Mouse (Mus musculus): ENCODE measurements at regions not wholly inside any gene's neighbourhood (a gene's known extent, or its start where the extent isn't known, plus 50 kb on each side); places are given as distances from the start of the nearest gene placed in this dataset.
"Not testable (repeated sequence)": the region's sequence is repeated elsewhere in the genome, so short reads cannot be mapped to it uniquely, and the experiment has no call there.

- no peak for DNase-seq (ENCODE audit: low read depth, low spot score)
Measured at GRCm38 (mm10) chr1:137223052-137223451, 262.8 kb upstream of the Nr5a2 start.

- no peak for DNase-seq (ENCODE audit: low read depth, low spot score)
Measured at GRCm38 (mm10) chr1:137221087-137222057, 261.1 kb upstream of the Nr5a2 start.

DNA sequence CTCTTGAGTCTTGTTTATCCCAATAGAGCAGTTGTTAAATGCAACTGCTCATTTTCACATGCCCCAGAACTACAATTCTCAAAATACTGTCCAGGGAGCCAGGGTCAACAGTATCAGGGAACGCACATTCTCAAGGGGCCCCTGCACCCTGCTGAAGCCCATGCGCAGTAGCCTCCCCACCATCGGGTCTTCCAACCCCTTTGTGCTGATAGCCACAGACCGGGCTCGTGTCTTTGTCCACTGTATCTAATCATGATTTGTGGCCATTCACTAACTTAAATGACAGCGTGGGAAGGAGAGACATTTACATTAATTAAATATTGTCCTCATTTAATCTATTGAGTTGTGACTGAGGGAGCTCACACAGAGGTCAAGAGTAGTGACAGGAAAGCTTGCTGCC, 260.0 kb upstream of the Nr5a2 start:
- no peak for DNase-seq (ENCODE audit: low read depth, low spot score)

DNA sequence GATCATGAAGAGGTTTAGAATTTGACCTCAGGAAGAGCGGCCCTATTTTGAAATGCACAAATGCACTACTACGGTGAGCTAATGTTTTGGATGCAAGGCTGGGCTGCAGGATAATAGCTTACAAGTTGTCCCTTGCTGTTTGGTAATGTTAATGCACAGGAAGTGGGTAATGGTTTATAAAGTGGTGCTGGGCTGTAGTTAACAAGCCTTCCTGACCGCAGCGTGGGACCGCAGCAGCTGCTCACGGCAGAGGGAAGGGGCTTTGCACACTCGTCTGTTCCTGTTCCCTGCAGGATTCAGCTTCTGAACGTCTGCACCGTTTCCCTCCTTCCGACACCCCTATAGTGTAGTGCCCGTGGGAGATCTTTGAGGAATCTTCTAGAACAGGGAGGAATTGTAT, 258.4 kb upstream of the Nr5a2 start:
- no peak for DNase-seq (ENCODE audit: low read depth, low spot score)

- DNase-seq (ENCODE audit: low read depth, low spot score): peak; percentile 3
Measured at GRCm38 (mm10) chr1:137218096-137218495, 257.8 kb upstream of the Nr5a2 start.

DNA sequence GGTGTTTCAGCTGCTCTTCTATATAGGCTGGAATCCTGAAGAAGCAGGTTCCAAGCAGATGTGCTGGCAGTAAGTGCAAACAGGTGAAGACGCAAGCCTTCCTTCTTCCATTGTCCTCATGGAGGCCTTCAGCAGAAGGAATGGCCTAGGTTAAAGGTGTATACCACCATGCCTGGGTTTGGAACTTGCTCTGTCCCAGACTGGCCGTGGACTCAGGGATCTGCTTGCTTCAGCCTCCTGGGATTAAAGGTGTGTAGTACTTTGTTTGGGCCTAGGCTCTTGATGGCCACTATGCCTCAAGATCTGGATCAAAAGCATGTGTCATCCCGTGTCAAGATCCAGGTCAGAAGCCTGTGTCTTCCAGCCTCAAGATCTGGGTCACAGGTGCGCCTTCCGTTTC, 257.0 kb upstream of the Nr5a2 start:
- no peak for DNase-seq (ENCODE audit: low read depth, low spot score)

- not testable (repeated sequence) for DNase-seq (ENCODE audit: low read depth, low spot score)
Measured at GRCm38 (mm10) chr1:137214328-137214727, 254.1 kb upstream of the Nr5a2 start.

GRCm38 (mm10) chr1:137213717-137214116, 253.5 kb upstream of the Nr5a2 start:
- DNase-seq (ENCODE audit: low read depth, low spot score): no peak

GRCm38 (mm10) chr1:137212856-137213255, 252.6 kb upstream of the Nr5a2 start:
- no peak for DNase-seq (ENCODE audit: low read depth, low spot score)

DNA sequence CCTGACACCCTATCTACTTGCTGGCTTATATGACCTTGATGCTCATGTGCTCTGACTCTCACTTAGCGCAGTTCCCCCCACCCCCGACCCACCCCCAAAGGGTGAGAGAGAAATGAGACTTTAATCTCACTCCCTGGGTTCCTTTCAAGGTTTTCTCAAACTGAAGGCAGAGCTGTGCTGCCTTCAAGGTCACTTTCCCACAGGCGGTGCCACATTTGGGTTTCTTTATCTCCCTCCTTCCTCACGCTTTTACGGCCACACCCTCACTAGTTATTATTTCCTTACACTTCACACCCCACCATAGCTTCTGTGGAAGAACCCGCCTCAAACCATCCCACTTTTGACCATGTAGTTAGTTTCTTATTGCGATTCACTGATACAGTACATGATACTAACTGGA, 244.1 kb upstream of the Nr5a2 start:
- no peak for DNase-seq (ENCODE audit: low read depth, low spot score)

GRCm38 (mm10) chr1:137203512-137203911, 243.3 kb upstream of the Nr5a2 start:
- no peak for DNase-seq (ENCODE audit: low read depth, low spot score)

DNA sequence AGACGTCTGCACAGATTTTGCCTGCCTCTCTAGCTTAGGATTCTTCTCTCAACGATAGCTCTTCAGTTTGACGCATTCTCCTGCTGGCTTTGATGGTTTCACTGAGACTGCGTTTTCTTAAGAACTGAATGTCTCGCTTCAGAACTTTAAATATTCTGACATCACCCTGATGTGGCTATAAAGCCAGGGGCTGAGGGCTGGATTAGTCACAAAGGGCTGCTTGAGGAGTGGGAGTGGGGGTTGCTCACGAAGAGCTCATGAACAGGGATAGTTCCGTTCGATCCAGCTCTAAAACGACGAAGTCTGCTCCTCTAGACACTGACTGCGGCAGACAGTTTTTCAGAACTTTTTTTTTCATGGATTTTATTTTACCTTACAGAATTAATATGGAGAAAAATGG, 240.7 kb upstream of the Nr5a2 start:
- no peak for DNase-seq (ENCODE audit: low read depth, low spot score)

DNA sequence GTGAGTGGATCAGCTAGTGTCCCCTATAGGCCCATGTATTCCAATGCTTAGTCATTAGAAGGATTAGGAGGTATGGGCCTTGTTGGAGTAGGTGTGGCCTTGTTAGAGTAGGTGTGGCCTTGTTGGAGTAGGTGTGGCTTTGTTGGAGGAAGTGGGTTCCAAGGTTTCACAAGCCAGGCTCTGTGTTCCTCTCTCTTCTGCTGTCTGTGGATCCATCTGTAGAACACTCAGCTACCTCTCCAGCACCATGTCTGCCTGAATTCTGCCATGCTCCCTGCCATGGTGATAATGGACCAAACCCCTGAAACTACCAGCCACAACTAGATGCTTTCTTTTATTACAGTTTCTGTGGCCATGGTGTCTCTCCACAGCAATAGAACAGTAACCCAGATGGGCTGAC, 235.7 kb upstream of the Nr5a2 start:
- DNase-seq (ENCODE audit: low read depth, low spot score): no peak

- no peak for DNase-seq (ENCODE audit: low read depth, low spot score)
Measured at GRCm38 (mm10) chr1:137195065-137195620, 234.9 kb upstream of the Nr5a2 start.

DNA sequence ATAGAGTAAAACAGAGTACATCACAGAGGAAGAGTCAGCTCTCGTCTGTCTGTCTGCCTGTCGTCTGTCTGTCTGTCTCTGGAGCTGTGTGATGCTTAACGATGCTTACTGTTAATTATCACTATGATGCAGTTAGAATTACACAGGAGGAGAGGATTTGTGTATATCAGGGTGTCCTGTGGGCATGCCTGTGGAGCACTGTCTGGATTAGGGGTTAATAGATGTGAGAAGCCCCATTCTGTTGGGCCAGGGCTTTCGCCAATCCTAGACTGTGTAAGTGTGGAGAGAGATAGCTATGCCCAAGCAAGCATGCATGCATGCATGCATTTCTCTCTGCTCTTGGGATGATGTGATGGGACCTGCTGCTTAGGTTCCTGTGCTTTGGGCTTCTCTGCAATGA, 218.0 kb upstream of the Nr5a2 start:
- DNase-seq (ENCODE audit: low read depth, low spot score): no peak

DNA sequence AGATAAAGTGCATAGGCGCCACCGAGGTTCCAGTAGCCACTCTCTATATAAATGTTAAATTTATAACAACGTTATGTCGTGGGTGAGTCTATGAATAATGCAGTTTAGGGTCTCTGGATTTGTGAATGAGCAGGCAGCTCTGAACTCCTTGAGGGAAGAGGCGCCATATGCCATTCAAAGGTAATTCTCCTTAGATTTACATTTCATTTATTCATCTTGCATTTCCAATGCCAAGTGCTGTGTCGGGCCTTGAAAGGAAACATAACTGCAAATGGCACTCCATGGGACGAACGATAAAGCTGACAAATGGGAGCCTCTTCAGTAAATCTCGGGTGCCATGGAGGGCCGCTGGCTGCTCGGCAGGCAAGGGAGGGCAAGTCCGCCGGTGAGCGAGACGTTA, 216.4 kb upstream of the Nr5a2 start:
- DNase-seq (ENCODE audit: low read depth, low spot score): no peak

DNA sequence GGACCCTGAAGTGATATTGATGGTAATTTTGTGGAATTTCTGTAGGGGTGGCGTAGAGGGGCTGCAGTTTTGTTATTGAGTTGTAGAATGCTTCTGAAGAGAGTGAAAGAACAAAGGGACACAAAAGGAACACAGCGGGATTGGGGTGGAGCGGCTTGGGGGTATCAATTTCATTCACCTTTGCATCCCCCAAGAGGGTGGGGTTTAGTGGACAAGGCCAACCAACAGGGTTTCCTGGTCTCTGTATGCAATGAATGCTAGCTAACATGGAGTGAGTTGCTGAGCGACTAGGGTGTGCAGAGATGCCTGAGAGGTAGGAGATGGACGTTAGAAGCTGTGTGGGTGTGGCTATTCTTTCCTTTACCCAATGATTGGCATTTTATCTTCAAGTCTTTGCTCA, 213.8 kb upstream of the Nr5a2 start:
- no peak for DNase-seq (ENCODE audit: low read depth, low spot score)

GRCm38 (mm10) chr1:137172128-137172527, 211.9 kb upstream of the Nr5a2 start:
- DNase-seq (ENCODE audit: low read depth, low spot score): no peak

DNA sequence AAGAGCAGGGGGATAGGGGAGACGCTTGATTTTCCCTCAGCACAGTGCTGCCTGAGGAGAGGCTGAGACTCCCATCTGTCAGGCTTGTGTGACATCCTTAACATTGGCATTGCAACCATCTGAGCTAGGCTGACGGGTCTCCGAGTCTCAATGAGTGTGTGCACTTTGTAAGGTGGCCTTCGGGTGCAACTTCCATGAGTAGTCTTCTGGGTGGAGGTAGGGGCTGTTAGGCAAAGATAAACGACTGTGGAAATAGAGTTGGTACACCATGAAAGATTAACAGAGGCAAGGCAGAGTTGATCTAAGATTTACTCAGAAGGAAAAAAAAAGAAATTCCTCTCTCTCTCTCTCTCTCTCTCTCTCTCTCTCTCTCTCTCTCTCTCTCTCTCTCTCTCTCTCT, 211.2 kb upstream of the Nr5a2 start:
- no peak for DNase-seq (ENCODE audit: low read depth, low spot score)

DNA sequence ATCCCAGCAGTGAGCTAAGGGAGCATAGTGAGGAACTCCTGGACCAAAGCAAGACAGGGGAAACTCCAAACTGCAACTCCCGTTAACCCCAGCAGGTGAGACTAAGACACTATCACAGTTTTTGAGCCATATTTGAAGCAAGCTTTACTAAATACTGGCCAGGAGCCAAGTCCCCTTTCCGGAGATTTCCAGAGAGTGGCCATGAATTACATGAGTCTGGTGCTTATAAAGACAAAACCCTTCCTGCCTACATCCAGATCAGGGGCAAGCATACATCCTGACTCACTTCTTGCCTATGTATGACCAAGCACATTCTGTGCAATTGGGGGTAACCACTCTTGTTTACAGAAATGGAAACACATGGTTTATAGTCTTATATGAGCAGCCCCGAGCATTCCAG, 187.6 kb upstream of the Nr5a2 start:
- DNase-seq (ENCODE audit: low read depth, low spot score): no peak

DNA sequence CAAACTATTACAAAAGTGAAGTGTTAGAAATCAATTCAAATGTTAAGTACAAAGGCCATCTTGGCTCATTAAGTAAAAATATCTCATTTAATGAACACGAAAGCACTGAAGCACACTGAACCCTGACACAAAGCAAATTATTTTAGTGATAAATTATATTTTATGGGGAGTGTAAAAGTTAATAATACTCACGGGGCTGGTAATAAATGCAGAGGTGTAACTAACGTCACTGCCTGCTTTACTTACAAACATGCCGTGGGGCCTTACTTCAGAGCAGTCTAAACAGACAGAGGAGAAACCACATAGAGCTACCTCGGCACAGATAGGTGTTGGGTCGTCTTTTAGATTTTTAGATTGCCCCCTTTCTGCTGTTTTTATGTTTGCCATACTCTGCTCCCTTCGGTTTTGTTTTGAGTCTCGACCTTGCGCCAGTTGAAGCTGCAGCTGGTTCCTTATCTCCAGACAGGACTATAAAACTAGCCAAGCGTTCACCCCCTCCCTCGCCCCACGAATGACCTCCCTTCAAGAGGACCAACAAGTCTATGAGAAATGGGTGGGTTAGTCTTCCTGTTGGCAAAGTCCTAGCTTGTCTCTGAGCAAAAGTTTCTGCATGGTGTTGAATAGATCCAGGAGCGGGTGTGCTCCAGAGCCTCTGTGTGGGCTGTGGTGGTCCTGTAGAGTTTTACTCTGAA, 181.8 kb upstream of the Nr5a2 start:
- DNase-seq (ENCODE audit: low read depth, low spot score): no peak

GRCm38 (mm10) chr1:137141372-137141771, 181.1 kb upstream of the Nr5a2 start:
- DNase-seq (ENCODE audit: low read depth, low spot score): no peak

DNA sequence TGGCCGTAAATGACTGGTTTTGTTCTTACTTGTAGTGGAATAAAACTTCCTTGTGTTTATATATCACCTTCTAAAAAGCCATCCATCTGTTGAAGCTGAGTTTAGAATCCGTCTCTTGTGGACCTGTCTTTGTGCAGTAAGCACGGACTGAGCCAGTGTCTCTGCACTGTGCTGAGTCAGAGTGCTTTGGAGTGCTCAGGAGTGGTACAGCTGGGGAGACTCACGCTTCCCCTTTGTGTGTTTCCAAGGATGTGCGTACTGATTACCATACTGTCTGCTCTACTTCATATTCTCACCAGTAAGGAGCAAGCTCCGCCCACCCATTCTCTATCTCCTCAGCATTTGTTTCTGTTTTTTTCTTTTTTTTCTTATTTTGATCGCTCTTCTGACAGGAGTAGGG, 175.9 kb upstream of the Nr5a2 start:
- DNase-seq (ENCODE audit: low read depth, low spot score): no peak

All from c-Kit-negative CD71-positive TER-119-positive erythroid progenitor cells, embryonic 14.5 days (primary cell).